Mouse (Mus musculus): Measurements from ENCODE around the gene Smyd1. TPM values are rescaled to one million over a fixed set of nuclear protein-coding genes. Genes with fewer than 3 reads are reported as not detected.

Smyd1 gene
- polyA plus RNA-seq, 1 experiment from 2014 or later = 97.1 TPM

DNA sequence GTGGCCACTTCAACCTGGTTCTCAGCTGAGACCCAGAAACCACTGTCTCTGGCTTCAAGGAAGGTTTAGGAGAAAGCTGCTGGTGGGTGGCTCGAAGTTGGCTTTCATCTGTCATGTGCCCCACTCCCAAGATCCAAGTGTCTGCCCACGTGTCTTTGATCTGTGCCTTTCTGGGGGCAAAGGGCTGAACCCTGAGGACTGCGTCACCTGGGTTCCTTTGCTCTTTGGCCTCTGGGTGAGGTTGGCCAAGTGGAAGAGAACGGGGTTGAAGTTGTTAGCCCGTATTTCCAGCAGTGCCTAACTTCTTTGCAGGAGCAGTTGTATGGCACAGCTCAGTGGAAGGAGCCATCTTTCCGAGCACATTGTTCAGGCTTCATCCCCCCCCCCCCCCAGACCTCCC is 85.5 kb downstream of the Smyd1 start:
- Histone ChIP-seq H3K36me3 (peaks cover 37% of the 10 kb centered on the region), H3K27me3 (no peaks in the 10 kb centered on the region), H3K9me3 (replicated peaks) (no peaks in the 10 kb centered on the region), H3K4me3 (no peak overlapping the region), H3K27ac (no peak overlapping the region), H3K4me2 (no peak overlapping the region), H3K9ac (no peak overlapping the region), H3K4me1 (replicated peaks) (peaks cover 8% of the 10 kb centered on the region)
- ATAC-seq (replicated peaks; ENCODE audit: insufficient number of reproducible peaks, insufficient read depth, low FRiP score, low read depth) = no peak
- 83% methylated on average over 6 of the region's 6 CpGs for WGBS

GRCm38 (mm10) chr6:71235944-71236343 is 86.1 kb downstream of the Smyd1 start:
- Histone ChIP-seq H3K27ac (no peak overlapping the region), H3K4me2 (no peak overlapping the region), H3K9me3 (replicated peaks) (no peaks in the 10 kb centered on the region), H3K4me1 (replicated peaks) (peaks cover 3% of the 10 kb centered on the region), H3K4me3 (no peak overlapping the region), H3K9ac (no peak overlapping the region), H3K36me3 (peaks cover 38% of the 10 kb centered on the region), H3K27me3 (no peaks in the 10 kb centered on the region)
- no peak; the same call in 1 of the 2 replicates for ATAC-seq (replicated peaks; ENCODE audit: insufficient number of reproducible peaks, insufficient read depth, low FRiP score, low read depth)
- WGBS = 62% methylated on average over 3 of the region's 3 CpGs

GRCm38 (mm10) chr6:71235121-71235520 is 86.9 kb downstream of the Smyd1 start:
- Histone ChIP-seq H3K36me3 (peaks cover 41% of the 10 kb centered on the region), H3K9ac (no peak overlapping the region), H3K4me2 (no peak overlapping the region), H3K27me3 (no peaks in the 10 kb centered on the region), H3K27ac (no peak overlapping the region), H3K9me3 (replicated peaks) (no peaks in the 10 kb centered on the region), H3K4me1 (replicated peaks) (no peaks in the 10 kb centered on the region), H3K4me3 (no peak overlapping the region)
- no peak for ATAC-seq (replicated peaks; ENCODE audit: insufficient number of reproducible peaks, insufficient read depth, low FRiP score, low read depth)
- 65% methylated on average over 13 of the region's 13 CpGs for WGBS

- Histone ChIP-seq H3K27me3 (no peaks in the 10 kb centered on the region), H3K27ac (peak overlapping the region; percentile 85), H3K4me2 (peak overlapping the region; percentile 17; the same call in 1 of the 2 replicates), H3K36me3 (peaks cover 5% of the 10 kb centered on the region; the same call in 1 of the 2 replicates), H3K4me3 (no peak overlapping the region), H3K9ac (no peak overlapping the region), H3K4me1 (replicated peaks) (peaks cover 35% of the 10 kb centered on the region), H3K9me3 (replicated peaks) (no peaks in the 10 kb centered on the region)
- peak; percentile 78 for ATAC-seq (replicated peaks; ENCODE audit: insufficient number of reproducible peaks, insufficient read depth, low FRiP score, low read depth)
- 11% methylated on average over 7 of the region's 7 CpGs for WGBS
Observed at GRCm38 (mm10) chr6:71227157-71227770, 94.8 kb downstream of the Smyd1 start.

GRCm38 (mm10) chr6:71226544-71226943 is 95.5 kb downstream of the Smyd1 start:
- Histone ChIP-seq H3K9me3 (replicated peaks) (no peaks in the 10 kb centered on the region), H3K9ac (0 out of 2 replicates have a peak overlapping the region, but pooled peaks have one; percentile 17), H3K4me3 (no peak overlapping the region), H3K4me2 (no peak overlapping the region), H3K27me3 (no peaks in the 10 kb centered on the region), H3K36me3 (peaks cover 9% of the 10 kb centered on the region; the same call in 1 of the 2 replicates), H3K27ac (peak overlapping the region; percentile 85), H3K4me1 (replicated peaks) (peaks cover 35% of the 10 kb centered on the region)
- ATAC-seq (replicated peaks; ENCODE audit: insufficient number of reproducible peaks, insufficient read depth, low FRiP score, low read depth) = 0 out of 2 replicates have a peak, but pooled peaks have one; percentile 14
- WGBS = 26% methylated on average over 6 of the region's 6 CpGs

- WGBS = 50% methylated on average over 3 of the region's 3 CpGs
- no peak overlapping the region for H3K4me2 ChIP-seq
- no peak overlapping the region for H3K9ac ChIP-seq
- peaks cover 21% of the 10 kb centered on the region for H3K36me3 ChIP-seq
- no peaks in the 10 kb centered on the region for H3K27me3 ChIP-seq
- ATAC-seq (replicated peaks; ENCODE audit: insufficient number of reproducible peaks, insufficient read depth, low FRiP score, low read depth) = no peak
- H3K27ac ChIP-seq = peak overlapping the region; percentile 16; the same call in 1 of the 2 replicates
- H3K4me3 ChIP-seq = no peak overlapping the region
- H3K4me1 ChIP-seq (replicated peaks) = peaks cover 35% of the 10 kb centered on the region
- no peaks in the 10 kb centered on the region for H3K9me3 ChIP-seq (replicated peaks)
Observed at GRCm38 (mm10) chr6:71224184-71224943, 97.7 kb downstream of the Smyd1 start.

GRCm38 (mm10) chr6:71221501-71221900 is 100.5 kb downstream of the Smyd1 start:
- no peak overlapping the region for H3K27ac ChIP-seq
- H3K27me3 ChIP-seq = no peaks in the 10 kb centered on the region
- peaks cover 22% of the 10 kb centered on the region for H3K4me1 ChIP-seq (replicated peaks)
- H3K9ac ChIP-seq = no peak overlapping the region
- 79% methylated on average over 4 of the region's 4 CpGs for WGBS
- no peaks in the 10 kb centered on the region for H3K9me3 ChIP-seq (replicated peaks)
- ATAC-seq (replicated peaks; ENCODE audit: insufficient number of reproducible peaks, insufficient read depth, low FRiP score, low read depth) = no peak
- H3K36me3 ChIP-seq = peaks cover 32% of the 10 kb centered on the region
- H3K4me3 ChIP-seq = no peak overlapping the region
- no peak overlapping the region for H3K4me2 ChIP-seq

DNA sequence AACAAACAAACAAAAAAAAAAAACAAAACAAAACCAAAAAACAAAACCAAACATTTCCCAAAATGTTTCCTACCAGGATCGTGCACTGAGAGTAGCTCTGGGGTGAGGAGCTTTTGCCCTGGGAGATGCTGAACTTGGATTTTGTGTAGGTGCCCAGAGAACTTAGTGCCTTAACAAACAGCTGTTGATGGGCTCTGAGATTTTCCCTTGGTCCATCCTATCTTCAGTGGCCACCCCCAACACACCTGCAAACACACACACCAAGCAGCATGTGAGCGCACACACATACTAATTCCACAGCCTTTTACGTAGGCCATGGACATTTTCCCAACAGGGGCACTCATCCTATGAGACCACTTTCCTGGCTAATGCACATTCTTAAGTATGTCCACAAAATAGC is 109.6 kb downstream of the Smyd1 start:
- no peak overlapping the region for H3K4me2 ChIP-seq
- WGBS = 95% methylated on average over 3 of the region's 3 CpGs
- H3K36me3 ChIP-seq = peaks cover 18% of the 10 kb centered on the region; the same call in 1 of the 2 replicates
- H3K27ac ChIP-seq = peak overlapping the region; percentile 29; the same call in 1 of the 2 replicates
- no peaks in the 10 kb centered on the region; the same call in 1 of the 2 replicates for H3K4me1 ChIP-seq (replicated peaks)
- H3K9me3 ChIP-seq (replicated peaks) = no peaks in the 10 kb centered on the region
- ATAC-seq (replicated peaks; ENCODE audit: insufficient number of reproducible peaks, insufficient read depth, low FRiP score, low read depth) = no peak
- H3K9ac ChIP-seq = no peak overlapping the region
- no peaks in the 10 kb centered on the region for H3K27me3 ChIP-seq
- no peak overlapping the region for H3K4me3 ChIP-seq

GRCm38 (mm10) chr6:71211917-71212316 is 110.1 kb downstream of the Smyd1 start:
- peaks cover 15% of the 10 kb centered on the region; the same call in 1 of the 2 replicates for H3K36me3 ChIP-seq
- peak overlapping the region; percentile 29; the same call in 1 of the 2 replicates for H3K27ac ChIP-seq
- ATAC-seq (replicated peaks; ENCODE audit: insufficient number of reproducible peaks, insufficient read depth, low FRiP score, low read depth) = 0 out of 2 replicates have a peak, but pooled peaks have one; percentile 53

DNA sequence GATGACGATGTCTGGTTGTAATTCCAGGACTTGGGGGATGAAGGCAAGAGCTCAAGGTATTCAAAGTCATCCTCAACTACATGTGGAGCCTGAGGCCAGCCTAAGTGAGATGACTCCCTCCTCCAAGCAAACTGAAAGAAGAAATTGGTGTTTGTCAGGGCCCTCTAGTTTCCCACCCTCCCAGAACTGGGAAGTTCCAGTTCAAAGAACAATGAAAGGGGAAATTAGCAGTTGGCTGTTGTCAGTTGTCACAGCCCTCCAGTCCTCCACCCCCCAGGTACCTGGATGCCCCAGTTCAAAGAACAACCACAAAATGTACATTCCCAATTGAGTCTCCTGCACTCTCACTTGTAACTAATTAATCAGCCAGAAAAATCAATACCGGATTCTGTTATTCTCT is 113.3 kb downstream of the Smyd1 start:
- H3K4me1 ChIP-seq (replicated peaks) = no peaks in the 10 kb centered on the region; the same call in 1 of the 2 replicates
- H3K36me3 ChIP-seq = no peaks in the 10 kb centered on the region; the same call in 1 of the 2 replicates
- H3K27me3 ChIP-seq = no peaks in the 10 kb centered on the region
- no peak overlapping the region for H3K9ac ChIP-seq
- H3K9me3 ChIP-seq (replicated peaks) = no peaks in the 10 kb centered on the region
- no peak overlapping the region for H3K4me3 ChIP-seq
- no peak overlapping the region for H3K27ac ChIP-seq
- no peak for ATAC-seq (replicated peaks; ENCODE audit: insufficient number of reproducible peaks, insufficient read depth, low FRiP score, low read depth)
- WGBS = 74% methylated on average over 2 of the region's 2 CpGs
- no peak overlapping the region for H3K4me2 ChIP-seq

More at GRCm38 (mm10) chr6:71211917-71212316, 110.1 kb downstream of the Smyd1 start:
- no peak overlapping the region for H3K9ac ChIP-seq
- no peak overlapping the region for H3K4me2 ChIP-seq
- 27% methylated on average over 7 of the region's 7 CpGs for WGBS
- no peaks in the 10 kb centered on the region for H3K27me3 ChIP-seq
- H3K9me3 ChIP-seq (replicated peaks) = no peaks in the 10 kb centered on the region
- H3K4me1 ChIP-seq (replicated peaks) = no peaks in the 10 kb centered on the region; the same call in 1 of the 2 replicates
- no peak overlapping the region for H3K4me3 ChIP-seq

DNA sequence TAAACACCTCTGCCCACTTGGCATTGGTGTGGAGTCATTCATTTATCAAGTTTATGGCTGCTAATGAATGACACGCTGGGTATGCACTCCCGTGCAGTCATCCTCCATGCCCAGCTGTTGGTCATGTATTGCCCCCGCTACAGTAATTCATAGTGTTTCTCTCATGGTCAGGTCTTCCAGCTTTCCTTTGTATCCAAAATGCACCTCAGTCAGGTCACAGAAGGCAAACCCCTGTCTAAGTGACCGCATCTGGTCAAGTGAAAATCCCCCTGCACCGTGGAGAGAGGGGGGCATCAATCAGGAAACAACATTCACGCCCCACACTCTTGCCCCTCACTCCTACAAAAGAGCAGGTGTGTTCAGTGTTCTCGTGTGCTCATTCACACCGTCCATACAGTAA is 117.9 kb downstream of the Smyd1 start:
- Histone ChIP-seq H3K4me1 (replicated peaks) (no peaks in the 10 kb centered on the region), H3K4me2 (no peak overlapping the region), H3K27ac (no peak overlapping the region), H3K4me3 (no peak overlapping the region), H3K36me3 (no peaks in the 10 kb centered on the region), H3K9ac (no peak overlapping the region), H3K27me3 (no peaks in the 10 kb centered on the region), H3K9me3 (replicated peaks) (no peaks in the 10 kb centered on the region)
- 88% methylated on average over 8 of the region's 8 CpGs for WGBS
- ATAC-seq (replicated peaks; ENCODE audit: insufficient number of reproducible peaks, insufficient read depth, low FRiP score, low read depth) = no peak

All from heart, embryonic 15.5 days (tissue).